Mouse (Mus musculus) forebrain, embryonic 12.5 days (tissue): ENCODE measurements at regions not wholly inside any gene's neighbourhood (a gene's known extent, or its start where the extent isn't known, plus 50 kb on each side); places are given as distances from the start of the nearest gene placed in this dataset.

Experiments used
- ATAC-seq: fragments of 200-750 bp; cut with Nextera tagmentation; 2 replicates; pipeline ENCODE4 v1.8.0; 2017; ENCODE audit warnings: moderate TSS enrichment; ENCODE audit not compliant: low FRiP score
- H3K27ac ChIP-seq: fragments of 300-500 bp; sonication (generic); 2 replicates; pipeline ENCODE4 v1.5.1; 2016; ENCODE audit warnings: mild to moderate bottlenecking
- H3K27me3 ChIP-seq: fragments of 300-500 bp; sonication (generic); 2 replicates; pipeline ENCODE4 v1.6.1; 2016; ENCODE audit warnings: mild to moderate bottlenecking
- H3K36me3 ChIP-seq: fragments of 300-500 bp; sonication (generic); replicated peaks from 2 replicates; pipeline ENCODE4 v1.6.1; 2016; ENCODE audit warnings: mild to moderate bottlenecking
- H3K4me1 ChIP-seq: fragments of 300-500 bp; sonication (generic); 2 replicates; pipeline ENCODE4 v1.6.1; 2016
- H3K4me2 ChIP-seq: fragments of 300-500 bp; sonication (generic); 2 replicates; pipeline ENCODE4 v1.6.1; 2016; ENCODE audit warnings: mild to moderate bottlenecking, moderate library complexity
- H3K4me3 ChIP-seq: fragments of 300-500 bp; sonication (generic); replicated peaks from 2 replicates; pipeline ENCODE4 v1.5.1; 2016; ENCODE audit warnings: mild to moderate bottlenecking
- H3K9ac ChIP-seq: fragments of 300-500 bp; sonication (generic); 2 replicates; pipeline ENCODE4 v1.6.1; 2016; ENCODE audit warnings: mild to moderate bottlenecking
- H3K9me3 ChIP-seq: fragments of 300-500 bp; sonication (generic); 2 replicates; pipeline ENCODE4 v1.6.1; 2016
- WGBS: fragments of 180-500 bp; shearing (Covaris S2); methylation state at CpG from one replicate; pipeline ENCODE4 v1.1.7; 2016; 5-methylcytosine and 5-hydroxymethylcytosine counted together

DNA sequence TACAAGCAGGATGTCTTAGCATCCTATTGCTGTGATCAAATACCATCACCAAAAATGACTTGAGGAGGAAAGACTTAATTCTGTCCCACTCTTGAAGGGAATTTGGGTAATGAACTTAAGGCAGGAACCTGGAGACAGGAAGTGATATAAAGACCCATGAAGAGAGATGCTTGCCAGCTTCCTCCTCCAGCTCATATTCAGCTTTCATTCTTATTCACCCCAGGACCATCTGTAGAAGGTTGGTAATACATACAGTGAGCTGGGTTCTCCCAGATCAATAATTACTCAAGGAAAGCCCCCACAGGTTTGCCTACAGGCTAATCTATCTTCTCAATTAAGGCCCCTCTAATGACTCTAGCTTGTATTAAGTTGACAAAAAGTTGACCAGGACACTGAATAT lies 283.5 kb upstream of the Rarb start:
- H3K4me1 ChIP-seq = no peaks in the 10 kb centered on the region
- no peak overlapping the region for H3K9ac ChIP-seq
- H3K36me3 ChIP-seq = no peaks in the 10 kb centered on the region
- ATAC-seq = no peak
- no peaks in the 10 kb centered on the region for H3K9me3 ChIP-seq
- no peak overlapping the region for H3K4me2 ChIP-seq
- H3K27ac ChIP-seq = no peak overlapping the region
- H3K27me3 ChIP-seq = no peaks in the 10 kb centered on the region
- no peak overlapping the region for H3K4me3 ChIP-seq

DNA sequence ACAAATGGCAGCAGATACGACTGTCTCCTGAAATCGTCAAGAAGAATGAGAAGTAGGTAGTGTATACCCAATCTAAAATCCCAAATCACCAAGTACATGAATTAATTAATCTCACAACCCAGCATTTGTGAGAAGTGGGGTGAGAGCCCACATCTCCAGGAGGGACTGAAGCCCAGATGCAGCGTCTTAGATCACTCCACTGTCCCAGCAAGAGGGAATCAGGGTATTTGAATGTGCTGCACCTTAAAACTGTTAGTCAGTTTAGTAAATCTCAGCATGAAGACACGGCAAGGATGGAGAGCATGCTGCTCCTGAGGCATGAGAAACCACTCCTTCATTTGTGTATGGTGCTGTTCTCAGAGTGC lies 271.6 kb upstream of the Rarb start:
- WGBS = 55% methylated on average over 4 of the region's 4 CpGs
- peaks cover 9% of the 10 kb centered on the region for H3K4me1 ChIP-seq
- H3K9ac ChIP-seq = no peak overlapping the region
- H3K27ac ChIP-seq = no peak overlapping the region
- no peak for ATAC-seq
- no peaks in the 10 kb centered on the region for H3K27me3 ChIP-seq
- no peaks in the 10 kb centered on the region for H3K9me3 ChIP-seq
- H3K4me3 ChIP-seq = no peak overlapping the region
- H3K36me3 ChIP-seq = no peaks in the 10 kb centered on the region
- H3K4me2 ChIP-seq = no peak overlapping the region

- peaks cover 9% of the 10 kb centered on the region for H3K4me1 ChIP-seq
- H3K4me3 ChIP-seq = no peak overlapping the region
- H3K27me3 ChIP-seq = no peaks in the 10 kb centered on the region
- H3K9ac ChIP-seq = no peak overlapping the region
- 20% methylated on average over 3 of the region's 3 CpGs for WGBS
- no peaks in the 10 kb centered on the region for H3K9me3 ChIP-seq
- H3K4me2 ChIP-seq = no peak overlapping the region
- no peak for ATAC-seq
- H3K36me3 ChIP-seq = no peaks in the 10 kb centered on the region
- no peak overlapping the region for H3K27ac ChIP-seq
These were observed 270.9 kb upstream of the Rarb start for GRCm38 (mm10) chr14:17089640-17090572.

- no peaks in the 10 kb centered on the region for H3K9me3 ChIP-seq
- H3K27ac ChIP-seq = no peak overlapping the region
- no peak overlapping the region for H3K4me3 ChIP-seq
- ATAC-seq = no peak
- no peaks in the 10 kb centered on the region for H3K36me3 ChIP-seq
- no peak overlapping the region for H3K9ac ChIP-seq
- H3K27me3 ChIP-seq = no peaks in the 10 kb centered on the region
- H3K4me1 ChIP-seq = peaks cover 9% of the 10 kb centered on the region
- no peak overlapping the region for H3K4me2 ChIP-seq
These were observed 270.2 kb upstream of the Rarb start for GRCm38 (mm10) chr14:17089089-17089634.

DNA sequence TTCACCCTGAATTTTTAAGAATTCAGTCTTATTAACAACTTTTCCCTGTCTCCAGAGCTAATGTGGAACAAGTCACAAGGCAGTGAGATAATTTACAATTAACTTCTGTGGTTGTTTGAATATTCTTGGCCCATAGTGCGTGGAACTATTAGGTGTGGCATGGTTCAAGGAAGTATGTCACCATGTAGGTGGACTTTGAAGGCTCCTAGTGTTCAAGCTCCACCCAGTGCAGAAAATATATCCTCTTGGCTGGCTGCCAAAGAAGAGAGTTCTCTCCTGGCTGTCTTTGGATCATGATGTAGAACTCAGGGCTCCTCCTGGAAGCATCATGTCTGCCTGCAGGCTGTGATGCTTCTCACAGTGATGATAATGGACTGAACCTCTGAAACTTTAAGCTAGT lies 268.9 kb upstream of the Rarb start:
- no peak overlapping the region for H3K4me3 ChIP-seq
- ATAC-seq = no peak
- no peak overlapping the region for H3K27ac ChIP-seq
- 93% methylated on average over 1 of the region's 1 CpGs for WGBS
- H3K4me1 ChIP-seq = peaks cover 9% of the 10 kb centered on the region
- no peak overlapping the region for H3K4me2 ChIP-seq
- H3K36me3 ChIP-seq = no peaks in the 10 kb centered on the region
- no peaks in the 10 kb centered on the region for H3K27me3 ChIP-seq
- H3K9ac ChIP-seq = no peak overlapping the region
- no peaks in the 10 kb centered on the region for H3K9me3 ChIP-seq

DNA sequence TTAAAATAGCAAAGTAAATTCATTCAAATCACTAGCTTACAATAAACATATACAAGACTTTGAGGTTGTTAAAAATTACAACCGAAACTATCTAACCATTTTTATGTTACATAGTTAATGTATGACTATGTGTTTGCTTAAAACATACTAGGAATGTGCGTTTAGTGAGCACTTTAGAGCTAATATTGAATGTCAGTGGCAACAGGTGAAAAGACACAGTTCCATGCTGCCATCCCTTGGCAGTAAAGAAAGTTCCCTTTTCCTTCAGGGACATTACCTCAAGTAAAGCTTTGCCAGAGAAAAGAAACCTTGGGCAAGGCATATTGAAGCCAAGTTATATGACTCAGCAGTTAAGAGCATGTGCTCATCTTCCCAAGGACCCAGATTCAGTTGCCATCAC lies 265.0 kb upstream of the Rarb start:
- Histone ChIP-seq H3K4me2 (no peak overlapping the region), H3K9me3 (no peaks in the 10 kb centered on the region), H3K27ac (no peak overlapping the region), H3K27me3 (no peaks in the 10 kb centered on the region), H3K36me3 (no peaks in the 10 kb centered on the region), H3K4me1 (no peaks in the 10 kb centered on the region), H3K9ac (no peak overlapping the region), H3K4me3 (no peak overlapping the region)
- WGBS = 72% methylated on average over 2 of the region's 2 CpGs
- no peak for ATAC-seq

GRCm38 (mm10) chr14:17081904-17082303 lies 262.9 kb upstream of the Rarb start:
- H3K27ac ChIP-seq = no peak overlapping the region
- H3K9me3 ChIP-seq = no peaks in the 10 kb centered on the region
- ATAC-seq = no peak
- H3K4me3 ChIP-seq = no peak overlapping the region
- no peaks in the 10 kb centered on the region for H3K4me1 ChIP-seq
- no peaks in the 10 kb centered on the region for H3K27me3 ChIP-seq
- H3K4me2 ChIP-seq = no peak overlapping the region
- H3K36me3 ChIP-seq = no peaks in the 10 kb centered on the region
- WGBS = 37% methylated on average over 2 of the region's 2 CpGs
- H3K9ac ChIP-seq = no peak overlapping the region

DNA sequence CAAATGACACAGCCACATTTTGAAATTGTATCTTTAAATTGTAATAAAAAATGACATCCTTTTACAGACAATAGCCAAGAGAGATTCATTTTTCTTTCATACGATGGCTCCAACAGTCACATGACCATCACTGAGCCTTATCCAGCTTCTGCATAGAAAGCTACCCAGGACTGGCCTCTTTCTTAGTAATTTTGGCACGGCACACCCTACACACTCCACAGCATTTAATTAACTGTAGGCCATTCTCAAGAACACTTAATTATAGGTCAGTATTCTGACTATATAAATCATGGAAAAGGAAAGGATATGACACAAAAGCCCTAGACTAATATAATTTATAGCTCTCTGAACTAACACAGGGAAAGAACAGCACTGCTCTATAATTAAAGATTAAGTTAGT lies 260.6 kb upstream of the Rarb start:
- no peak for ATAC-seq
- Histone ChIP-seq H3K4me3 (no peak overlapping the region), H3K36me3 (no peaks in the 10 kb centered on the region), H3K27ac (no peak overlapping the region), H3K9ac (no peak overlapping the region), H3K4me2 (no peak overlapping the region), H3K27me3 (no peaks in the 10 kb centered on the region), H3K4me1 (no peaks in the 10 kb centered on the region), H3K9me3 (no peaks in the 10 kb centered on the region)
- WGBS = 69% methylated on average over 2 of the region's 2 CpGs

- 80% methylated on average over 1 of the region's 1 CpGs for WGBS
- no peaks in the 10 kb centered on the region for H3K9me3 ChIP-seq
- no peak for ATAC-seq
These were observed 242.4 kb upstream of the Rarb start for GRCm38 (mm10) chr14:17061358-17061757.

GRCm38 (mm10) chr14:17058438-17058837 lies 239.5 kb upstream of the Rarb start:
- no peak overlapping the region for H3K9ac ChIP-seq
- H3K4me2 ChIP-seq = no peak overlapping the region
- 95% methylated on average over 1 of the region's 1 CpGs for WGBS
- no peak for ATAC-seq
- no peaks in the 10 kb centered on the region for H3K36me3 ChIP-seq
- no peaks in the 10 kb centered on the region for H3K27me3 ChIP-seq
- H3K9me3 ChIP-seq = no peaks in the 10 kb centered on the region
- H3K27ac ChIP-seq = no peak overlapping the region
- no peak overlapping the region for H3K4me3 ChIP-seq
- H3K4me1 ChIP-seq = no peaks in the 10 kb centered on the region

More at GRCm38 (mm10) chr14:17061358-17061757, 242.4 kb upstream of the Rarb start:
- H3K27ac ChIP-seq = no peak overlapping the region
- H3K9ac ChIP-seq = no peak overlapping the region
- H3K27me3 ChIP-seq = no peaks in the 10 kb centered on the region
- H3K4me2 ChIP-seq = no peak overlapping the region
- H3K4me1 ChIP-seq = no peaks in the 10 kb centered on the region
- H3K4me3 ChIP-seq = no peak overlapping the region
- no peaks in the 10 kb centered on the region for H3K36me3 ChIP-seq

DNA sequence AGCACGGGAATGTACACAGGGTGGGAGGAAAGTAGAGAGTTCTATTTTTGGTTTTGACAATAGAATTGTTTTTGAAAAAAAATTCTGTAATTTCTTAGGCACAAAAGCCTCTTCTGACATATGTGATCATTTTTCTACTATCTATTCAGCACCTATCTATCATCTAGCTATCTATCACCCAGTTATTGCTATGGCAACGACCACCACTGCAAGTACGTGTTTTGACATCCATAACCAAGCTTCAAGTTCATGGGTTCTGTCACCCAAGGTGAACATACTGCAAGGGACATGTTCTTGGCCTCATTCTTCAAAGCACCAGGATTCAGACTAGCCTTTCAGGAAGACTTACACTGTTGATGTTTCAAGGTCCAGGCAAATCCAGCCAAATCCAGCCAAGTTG lies 238.4 kb upstream of the Rarb start:
- no peak for ATAC-seq
- 90% methylated on average over 3 of the region's 3 CpGs for WGBS
- H3K36me3 ChIP-seq = no peaks in the 10 kb centered on the region

DNA sequence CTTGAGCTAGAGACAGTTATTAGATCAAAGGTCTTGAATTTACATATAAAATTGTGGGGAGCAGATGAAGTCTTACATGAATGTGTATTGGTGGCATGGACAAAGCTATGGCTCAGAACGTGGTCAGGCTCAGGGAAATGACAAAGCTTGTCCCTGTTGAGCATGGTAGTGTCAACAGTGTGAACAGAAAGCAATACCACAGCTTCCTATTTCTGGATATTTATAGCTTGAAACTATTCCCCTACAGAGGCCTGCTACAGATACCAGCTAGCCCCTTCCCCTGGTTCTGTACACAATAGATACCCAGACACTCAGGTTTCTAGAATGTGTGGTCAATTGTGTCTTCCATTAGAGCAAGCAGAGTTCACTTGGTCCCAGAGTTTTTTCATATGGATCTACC lies 236.8 kb upstream of the Rarb start:
- Histone ChIP-seq H3K27ac (no peak overlapping the region), H3K36me3 (no peaks in the 10 kb centered on the region), H3K9ac (no peak overlapping the region), H3K4me1 (no peaks in the 10 kb centered on the region), H3K4me3 (no peak overlapping the region), H3K4me2 (no peak overlapping the region), H3K27me3 (no peaks in the 10 kb centered on the region), H3K9me3 (no peaks in the 10 kb centered on the region)
- no peak for ATAC-seq
- 80% methylated on average over 1 of the region's 1 CpGs for WGBS

More for the DNA sequence above, 238.4 kb upstream of the Rarb start:
- Histone ChIP-seq H3K4me3 (no peak overlapping the region), H3K9me3 (no peaks in the 10 kb centered on the region), H3K27ac (no peak overlapping the region), H3K27me3 (no peaks in the 10 kb centered on the region), H3K9ac (no peak overlapping the region), H3K4me1 (no peaks in the 10 kb centered on the region), H3K4me2 (no peak overlapping the region)

- 85% methylated on average over 3 of the region's 3 CpGs for WGBS
- Histone ChIP-seq H3K4me1 (no peaks in the 10 kb centered on the region), H3K36me3 (no peaks in the 10 kb centered on the region), H3K27ac (no peak overlapping the region), H3K27me3 (no peaks in the 10 kb centered on the region), H3K9me3 (no peaks in the 10 kb centered on the region), H3K9ac (no peak overlapping the region), H3K4me3 (no peak overlapping the region), H3K4me2 (no peak overlapping the region)
- no peak for ATAC-seq
These were observed 235.4 kb upstream of the Rarb start for GRCm38 (mm10) chr14:17054381-17054780.
